Mouse (Mus musculus) cerebellum, adult (tissue): ENCODE results near the gene Eps8l2.

Experiments
- ATAC-seq: cut with Nextera tagmentation; 2 replicates; pipeline ENCODE4 v1.9.2; 2017; ENCODE audit warnings: mild to moderate bottlenecking, moderate library complexity, mixed read lengths; ENCODE audit not compliant: insufficient number of reproducible peaks, low FRiP score, low TSS enrichment

Eps8l2 gene

DNA sequence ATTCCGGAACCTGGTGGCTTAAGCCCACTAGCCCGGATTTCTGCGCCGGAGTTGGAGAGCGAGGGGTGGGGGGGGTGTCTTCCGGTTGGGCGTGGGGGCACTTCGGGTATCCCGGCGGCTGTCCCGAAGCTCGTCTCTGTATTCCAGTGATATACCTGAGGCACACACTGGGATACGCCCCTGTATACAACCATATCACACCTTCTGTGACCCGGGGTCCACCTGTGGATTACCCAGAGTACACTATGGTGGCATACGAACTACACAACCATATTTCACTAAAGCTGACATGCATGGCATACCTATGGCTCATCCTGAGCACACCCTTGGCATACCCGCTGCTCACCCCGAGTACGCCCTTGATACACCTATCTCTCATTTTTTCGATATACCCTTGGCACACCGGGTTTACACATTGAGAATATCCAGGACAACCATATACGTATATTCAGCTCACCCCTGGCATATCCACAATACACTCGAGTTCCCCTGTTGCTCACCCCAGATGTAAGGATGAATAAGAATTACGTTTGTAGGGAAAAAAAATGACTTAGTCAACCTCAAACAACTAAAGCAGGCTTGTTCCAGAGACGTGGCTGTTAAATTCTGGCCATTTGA lies 10.2 kb upstream of the Eps8l2 start:
- ATAC-seq: peak; percentile 5; the same call in 1 of the 2 replicates

DNA sequence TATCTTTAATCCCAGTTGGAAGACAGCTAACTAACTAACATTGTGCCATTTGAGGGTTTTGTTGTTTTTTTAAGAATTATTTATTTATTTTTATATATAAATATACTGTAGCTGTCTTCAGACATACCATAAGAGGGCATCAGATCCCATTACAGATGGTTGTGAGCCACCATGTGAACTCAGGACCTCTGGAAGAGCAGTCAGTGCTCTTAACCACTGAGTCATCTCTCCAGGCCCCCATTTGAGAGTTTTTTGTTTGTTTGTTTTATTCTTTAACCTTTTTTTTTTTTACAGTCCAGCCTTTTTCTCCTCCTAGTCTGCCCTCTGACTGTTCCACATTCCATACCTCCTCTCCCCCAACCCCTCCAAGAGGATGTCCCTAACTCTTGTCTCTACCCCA lies 8.0 kb upstream of the Eps8l2 start:
- no peak for ATAC-seq

DNA sequence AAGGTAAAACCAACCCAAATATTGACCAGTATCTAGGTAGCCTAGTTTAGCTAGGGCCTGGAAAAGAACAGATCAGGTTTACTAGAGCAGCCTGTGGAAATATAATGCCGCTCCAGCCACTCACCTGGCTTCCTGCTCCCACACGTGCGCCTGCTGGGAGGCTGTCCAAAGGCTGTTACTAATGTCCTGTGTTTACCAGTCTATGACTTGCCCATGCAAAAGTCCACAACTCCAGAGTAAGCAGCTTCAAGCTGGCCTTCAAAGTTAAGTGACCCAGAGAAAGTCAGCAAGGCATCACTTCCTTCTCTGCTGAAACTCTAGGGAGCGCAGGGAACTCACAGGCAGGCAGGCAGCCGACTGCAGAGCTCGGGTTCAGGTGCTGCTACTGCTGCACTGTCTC lies 6.7 kb upstream of the Eps8l2 start:
- ATAC-seq: no peak

DNA sequence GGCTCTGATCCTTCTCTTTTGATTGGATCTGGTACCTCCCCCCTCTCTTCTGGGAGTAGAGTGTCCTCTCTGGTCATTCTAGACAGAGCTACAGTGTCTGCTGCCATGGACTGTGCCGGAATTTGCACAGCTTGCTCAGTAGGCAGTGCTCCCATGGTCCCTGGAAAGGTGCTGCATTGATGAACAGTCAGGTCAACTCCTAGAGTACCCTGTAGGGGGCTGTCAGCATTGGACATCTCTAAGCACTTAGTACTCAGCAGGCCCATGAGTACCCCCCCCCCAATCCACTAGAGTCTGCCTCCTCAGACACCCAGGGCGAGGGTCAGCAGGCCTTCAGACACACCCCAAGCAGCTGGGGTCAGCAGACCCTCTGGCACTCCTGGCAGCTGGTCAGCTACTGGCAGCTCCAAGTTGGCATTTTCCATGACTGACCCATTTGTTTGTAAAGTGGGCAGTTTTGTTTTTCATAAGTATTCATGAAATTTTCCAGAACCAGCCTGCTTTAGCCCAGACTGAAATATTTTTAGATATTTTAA lies 3.6 kb upstream of the Eps8l2 start:
- ATAC-seq: 0 out of 2 replicates have a peak, but pooled peaks have one; percentile 22

DNA sequence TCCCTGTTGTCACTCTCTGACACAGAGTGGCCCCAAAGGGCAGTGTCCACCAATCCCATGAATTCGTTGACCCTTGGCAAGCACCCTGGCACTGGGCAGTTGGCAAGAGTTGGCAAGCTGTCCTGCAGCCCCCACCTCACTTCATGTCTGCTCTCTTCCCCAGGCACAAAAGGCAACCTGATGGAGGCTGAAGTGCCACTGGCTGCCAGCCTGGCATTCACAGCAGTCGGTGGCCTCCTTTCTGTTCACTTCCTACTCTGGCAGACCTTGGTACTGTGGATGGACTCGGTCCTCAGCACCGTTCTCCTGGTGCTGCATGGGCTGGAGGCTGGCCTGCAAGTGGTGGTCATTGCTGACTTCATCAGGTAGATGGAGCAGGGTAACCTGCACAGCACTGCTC lies 3.0 kb upstream of the Eps8l2 start:
- ATAC-seq: peak; percentile 36; the same call in 1 of the 2 replicates

- no peak for ATAC-seq
These were observed 2.4 kb upstream of the Eps8l2 start for GRCm38 (mm10) chr7:141336296-141336695.

- no peak for ATAC-seq
These were observed 814 bp upstream of the Eps8l2 start for GRCm38 (mm10) chr7:141337716-141338416.

GRCm38 (mm10) chr7:141339215-141339920 lies 688 bp downstream of the Eps8l2 start:
- no peak for ATAC-seq

GRCm38 (mm10) chr7:141340023-141340422 lies 1.3 kb downstream of the Eps8l2 start:
- no peak for ATAC-seq

GRCm38 (mm10) chr7:141340476-141340875 lies 1.8 kb downstream of the Eps8l2 start:
- no peak for ATAC-seq

- ATAC-seq: no peak
These were observed 3.1 kb downstream of the Eps8l2 start for GRCm38 (mm10) chr7:141341689-141342226.

DNA sequence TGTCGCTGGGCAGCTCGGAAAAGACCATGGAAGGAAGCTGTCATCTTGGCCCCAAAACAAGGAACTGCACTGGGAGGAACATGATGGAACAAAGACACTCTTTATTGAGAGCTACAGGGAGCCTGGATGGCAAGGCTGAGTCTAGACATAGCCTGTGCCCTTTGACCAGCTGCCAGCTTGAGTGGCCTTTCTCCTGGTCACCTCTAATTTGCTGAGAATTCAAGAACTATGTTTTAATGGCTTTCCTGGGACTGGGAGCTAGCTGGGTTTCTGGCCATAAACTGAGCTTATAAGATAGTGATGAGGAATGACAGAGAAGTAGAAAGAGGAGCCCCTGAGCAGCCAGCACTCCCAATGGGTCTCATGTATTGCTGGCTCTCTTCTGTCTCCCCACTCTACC lies 4.5 kb downstream of the Eps8l2 start:
- ATAC-seq: no peak

DNA sequence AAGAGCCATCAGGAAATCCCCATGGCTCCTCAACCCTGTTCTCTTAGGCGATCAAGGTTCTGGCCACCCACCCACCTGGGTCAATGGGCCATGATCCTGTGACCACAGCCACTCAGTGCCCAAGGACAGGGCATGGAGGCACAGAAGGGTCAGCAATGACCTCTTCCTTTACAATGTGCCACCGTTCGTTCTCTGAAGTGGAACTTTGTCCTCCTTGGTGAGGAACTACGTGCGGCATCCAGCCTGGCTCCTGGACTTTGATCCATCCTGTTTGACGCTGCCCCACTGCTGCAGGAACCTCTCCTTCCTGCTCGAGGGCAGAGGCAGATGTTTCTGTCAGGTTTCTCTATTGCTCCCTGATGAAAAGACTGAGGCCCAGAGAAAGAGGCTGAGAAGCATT lies 5.0 kb downstream of the Eps8l2 start:
- ATAC-seq: no peak

- ATAC-seq: no peak
These were observed 6.1 kb downstream of the Eps8l2 start for GRCm38 (mm10) chr7:141344787-141345186.

DNA sequence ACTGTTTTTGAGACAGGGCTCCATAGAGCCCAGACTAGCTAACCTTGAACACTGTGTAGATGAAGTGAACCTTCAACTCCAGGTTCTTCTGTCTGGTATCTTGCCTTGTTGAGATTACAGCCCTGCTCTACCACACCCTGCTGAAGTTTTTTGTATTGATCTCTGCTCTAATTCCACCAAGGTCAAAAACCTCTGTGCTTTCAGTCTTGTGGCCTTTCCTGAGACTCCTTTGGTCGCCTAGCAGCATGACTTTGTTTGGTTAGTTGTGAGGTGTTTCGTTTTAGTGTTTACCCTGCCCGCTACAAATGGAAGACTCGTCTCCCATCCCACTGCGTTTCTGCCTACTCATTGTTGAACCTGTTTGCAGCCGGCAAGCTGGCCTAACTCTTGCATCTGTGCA lies 12.4 kb downstream of the Eps8l2 start:
- no peak for ATAC-seq

DNA sequence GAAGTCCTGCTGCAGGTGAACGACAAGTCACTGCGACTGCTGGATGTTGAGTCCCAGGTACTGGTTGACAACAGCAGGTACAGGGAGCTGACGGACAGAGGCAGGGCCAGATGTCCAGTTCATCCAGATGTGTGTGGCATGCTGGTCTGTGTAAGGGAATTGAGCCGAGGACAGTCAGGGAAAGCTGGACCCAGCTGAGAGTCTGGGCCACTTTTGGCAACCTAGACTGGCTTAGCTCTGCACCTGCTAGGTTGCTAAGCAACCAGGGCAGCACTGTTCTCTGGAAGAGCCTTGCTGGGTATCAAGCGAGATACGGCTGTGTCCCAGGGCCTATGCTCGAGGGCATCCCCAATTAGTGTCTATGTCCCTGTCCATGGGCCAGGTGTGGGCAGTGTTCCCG lies 16.4 kb downstream of the Eps8l2 start:
- no peak; the same call in 1 of the 2 replicates for ATAC-seq

DNA sequence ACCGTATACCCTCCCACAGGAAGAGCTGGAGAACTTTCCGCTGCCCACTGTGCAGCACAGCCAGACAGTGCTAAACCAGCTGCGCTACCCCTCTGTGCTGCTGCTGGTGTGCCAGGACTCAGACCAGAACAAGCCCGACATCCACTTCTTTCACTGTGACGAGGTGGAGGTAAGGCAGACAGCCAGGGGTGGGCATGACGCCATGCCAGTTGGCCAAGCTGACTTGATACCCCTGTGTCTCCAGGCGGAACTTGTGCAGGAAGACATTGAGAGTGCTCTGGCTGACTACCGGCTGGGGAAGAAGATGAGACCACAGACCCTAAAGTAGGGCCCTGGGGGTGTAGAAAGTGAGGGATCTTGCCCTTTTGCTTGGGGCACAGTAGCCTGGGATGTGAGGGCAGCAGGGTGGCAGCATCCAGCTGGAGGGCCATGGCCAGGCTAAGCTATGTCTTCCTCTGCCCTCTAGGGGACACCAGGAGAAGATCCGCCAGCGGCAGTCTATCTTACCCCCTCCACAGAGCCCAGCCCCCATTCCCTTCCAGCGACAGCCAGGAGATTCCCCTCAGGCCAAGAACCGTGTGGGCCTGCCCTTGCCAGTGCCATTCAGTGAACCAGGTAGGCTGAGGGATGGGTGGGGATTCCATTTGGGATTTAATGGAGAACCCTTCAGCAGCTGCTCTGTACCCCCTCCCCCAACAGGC lies 17.1 kb downstream of the Eps8l2 start:
- no peak for ATAC-seq

- ATAC-seq: no peak
These were observed 18.3 kb downstream of the Eps8l2 start for GRCm38 (mm10) chr7:141356971-141357370.

- ATAC-seq: 0 out of 2 replicates have a peak, but pooled peaks have one; percentile 49
These were observed 22.8 kb downstream of the Eps8l2 start for GRCm38 (mm10) chr7:141361510-141361909.

DNA sequence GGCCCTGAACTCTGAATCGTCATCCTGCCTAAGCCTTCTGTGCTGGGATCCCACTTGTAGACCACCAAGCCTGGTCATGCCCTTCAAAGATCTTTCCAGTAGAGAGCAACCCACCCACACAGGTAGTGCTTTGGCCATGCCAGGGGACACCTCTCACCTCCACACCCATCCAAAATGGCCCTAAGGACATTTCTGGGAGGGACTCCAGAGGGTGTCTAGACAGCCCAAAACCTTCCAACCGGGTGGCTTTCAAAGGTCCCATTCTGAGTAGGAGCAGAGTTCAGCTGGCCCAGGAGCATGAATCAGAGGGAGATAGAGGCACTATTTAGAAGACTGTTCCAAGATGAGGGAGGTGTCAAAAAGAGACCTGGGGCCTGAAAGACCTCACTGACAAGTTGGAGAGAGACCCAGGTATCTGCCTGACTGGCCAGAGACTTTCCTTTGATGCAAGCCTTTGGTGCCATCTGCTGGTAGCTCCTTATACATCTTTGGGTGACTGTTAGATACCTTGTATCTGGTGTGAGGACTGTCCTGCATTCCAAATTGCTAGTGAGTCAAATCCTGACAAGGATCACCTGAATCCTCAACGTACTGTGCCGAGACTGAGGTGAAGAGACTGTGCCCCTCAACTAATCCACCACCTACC lies 24.5 kb downstream of the Eps8l2 start:
- peak; percentile 61; the same call in 1 of the 2 replicates for ATAC-seq
